Mouse (Mus musculus): ENCODE measurements around the gene Gm27029. TPM values are rescaled to one million over a fixed set of nuclear protein-coding genes. Genes with fewer than 3 reads are reported as not detected.
"Not testable (repeated sequence)": the region's sequence is repeated elsewhere in the genome, so short reads cannot be mapped to it uniquely, and the experiment has no call there.

The Gm27029 gene
- polyA plus RNA-seq, 1 experiment from 2014 or later: 3.6 TPM

DNA sequence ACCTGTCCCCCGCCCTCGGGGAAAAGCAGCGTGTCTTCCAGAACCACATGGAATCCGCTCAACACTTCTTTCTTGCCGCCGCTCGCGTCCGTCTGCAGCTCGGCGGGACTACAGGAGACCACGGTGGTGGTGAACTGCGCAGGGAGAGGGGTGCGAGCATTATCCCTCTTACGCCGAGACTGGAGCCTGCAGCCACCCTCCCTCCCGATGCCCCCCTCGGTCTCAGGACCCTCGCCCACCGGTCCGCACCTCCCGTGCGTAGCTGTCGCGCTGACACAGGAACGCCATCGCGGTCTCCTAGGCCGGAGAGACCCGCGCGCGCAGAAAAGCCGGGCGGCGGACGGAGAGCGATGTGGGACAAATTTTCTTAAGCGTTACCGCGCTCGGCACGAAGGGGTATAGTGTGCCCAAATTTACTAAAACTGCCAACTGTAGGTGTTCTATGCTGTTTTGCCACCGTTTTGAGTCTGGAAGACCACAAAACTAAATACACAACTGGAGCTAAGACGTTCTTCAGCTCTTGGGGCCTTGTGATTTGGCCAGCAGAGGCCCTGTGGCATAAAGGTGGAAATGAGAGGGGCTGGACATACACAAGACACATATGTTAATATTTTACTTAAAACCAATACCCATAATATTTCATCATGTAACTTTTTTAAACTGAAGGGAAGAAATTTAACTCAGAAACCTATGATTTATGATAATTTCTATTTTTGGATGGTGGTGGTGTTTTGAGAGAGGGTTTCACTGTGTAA, 7.3 kb downstream of the Gm27029 start, which contains the start of gene Aarsd1:
TSS of gene Aarsd1 (minus strand) at position 515 of the 755 bp plus-strand sequence.
- peak within 1 kb of the TSS; percentile 69 for H3K27ac ChIP-seq

DNA sequence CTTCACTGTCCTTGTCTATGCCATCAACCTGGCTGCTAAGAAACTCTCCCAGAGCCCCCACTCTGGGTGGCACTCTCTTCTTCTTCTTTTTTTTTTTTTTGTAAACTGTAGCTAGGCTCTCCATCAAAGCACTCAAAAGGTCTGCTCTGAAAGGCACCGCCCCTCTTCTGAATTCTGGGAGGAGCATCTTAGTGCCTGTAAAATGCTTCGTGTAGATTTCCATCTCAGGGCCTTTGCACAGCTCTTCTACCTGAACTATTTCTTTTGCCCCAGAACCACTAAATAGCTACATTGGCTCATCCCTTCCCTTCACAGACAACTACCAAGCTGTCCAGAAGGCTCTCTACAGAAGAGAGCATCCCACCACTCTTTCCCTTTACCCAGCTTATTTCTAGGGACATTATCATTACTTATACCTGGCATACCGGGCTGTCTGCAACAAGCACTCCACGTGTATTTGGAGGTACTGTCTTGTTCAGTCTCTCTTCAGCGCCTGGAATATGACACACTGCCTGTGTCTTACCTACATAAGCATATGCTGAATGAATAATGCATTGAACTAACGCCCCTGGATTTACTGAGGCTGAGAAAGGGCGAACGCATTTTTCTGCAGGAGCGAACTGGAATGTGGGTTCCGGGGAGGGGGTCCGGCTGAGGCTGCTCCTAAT, 8.0 kb downstream of the Gm27029 start:
- Histone ChIP-seq H3K27ac (peak overlapping the region; percentile 69), H3K4me2 (peak overlapping the region; percentile 85), H3K9me3 (replicated peaks) (no peaks in the 10 kb centered on the region), H3K9ac (peak overlapping the region; percentile 80), H3K36me3 (peaks cover 26% of the 10 kb centered on the region), H3K4me3 (peak overlapping the region; percentile 74), H3K4me1 (peaks cover 21% of the 10 kb centered on the region), H3K27me3 (replicated peaks) (no peaks in the 10 kb centered on the region)
- WGBS (ENCODE audit: insufficient replicate concordance): 3% methylated on average over 11 of the region's 11 CpGs
- peak; percentile 58 for ATAC-seq

More for the DNA sequence above, 7.3 kb downstream of the Gm27029 start, which contains the start of gene Aarsd1:
- Histone ChIP-seq H3K9ac (peak within 1 kb of the TSS; percentile 80), H3K4me1 (peaks cover 21% of the 10 kb centered on the region), H3K36me3 (peaks cover 19% of the 10 kb centered on the region), H3K27me3 (replicated peaks) (no peaks in the 10 kb centered on the region), H3K9me3 (replicated peaks) (no peaks in the 10 kb centered on the region), H3K4me2 (peak within 1 kb of the TSS; percentile 85), H3K4me3 (peak within 1 kb of the TSS; percentile 74)
- under 1% methylated on average over 45 of the region's 45 CpGs for WGBS (ENCODE audit: insufficient replicate concordance)
- peak; percentile 76 for ATAC-seq

DNA sequence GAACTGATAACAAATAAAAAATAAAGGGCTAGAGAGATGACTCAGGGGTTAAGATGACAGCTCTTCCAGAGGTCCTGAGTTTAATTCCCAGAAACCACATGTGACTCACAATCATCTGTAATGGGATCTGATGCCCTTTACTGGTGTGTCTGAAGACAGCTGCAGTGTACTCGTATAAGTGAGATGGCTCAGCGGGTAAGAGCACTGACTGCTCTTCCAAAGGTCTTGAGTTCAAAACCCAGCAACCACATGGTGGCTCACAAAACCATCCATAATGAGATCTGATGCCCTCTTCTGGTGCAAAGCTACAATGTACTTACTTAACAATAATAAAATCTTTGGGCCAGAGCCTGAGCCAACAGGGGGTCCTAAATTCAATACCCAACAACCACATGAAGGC, 9.3 kb downstream of the Gm27029 start:
- Histone ChIP-seq H3K4me3 (no peak overlapping the region), H3K9me3 (replicated peaks) (no peaks in the 10 kb centered on the region), H3K27ac (no peak overlapping the region), H3K27me3 (replicated peaks) (no peaks in the 10 kb centered on the region), H3K4me1 (peaks cover 21% of the 10 kb centered on the region), H3K9ac (no peak overlapping the region), H3K36me3 (peaks cover 39% of the 10 kb centered on the region), H3K4me2 (no peak overlapping the region)
- no peak for ATAC-seq
- WGBS (ENCODE audit: insufficient replicate concordance): 76% methylated on average over 2 of the region's 2 CpGs

- 4% methylated on average over 8 of the region's 8 CpGs for WGBS (ENCODE audit: insufficient replicate concordance)
- ATAC-seq: no peak
Measured at GRCm38 (mm10) chr11:101395110-101395509, 29.5 kb downstream of the Gm27029 start.

GRCm38 (mm10) chr11:101381817-101382216, 42.8 kb downstream of the Gm27029 start:
- H3K36me3 ChIP-seq: no peaks in the 10 kb centered on the region
- no peak for ATAC-seq
- H3K4me2 ChIP-seq: no peak overlapping the region
- no peaks in the 10 kb centered on the region for H3K9me3 ChIP-seq (replicated peaks)
- WGBS (ENCODE audit: insufficient replicate concordance): 36% methylated on average over 4 of the region's 4 CpGs
- H3K27me3 ChIP-seq (replicated peaks): peaks cover 17% of the 10 kb centered on the region
- H3K9ac ChIP-seq: no peak overlapping the region
- no peaks in the 10 kb centered on the region for H3K4me1 ChIP-seq
- no peak overlapping the region for H3K4me3 ChIP-seq
- H3K27ac ChIP-seq: no peak overlapping the region

More at GRCm38 (mm10) chr11:101395110-101395509, 29.5 kb downstream of the Gm27029 start:
- no peak overlapping the region for H3K9ac ChIP-seq
- no peaks in the 10 kb centered on the region for H3K4me1 ChIP-seq
- no peak overlapping the region for H3K4me3 ChIP-seq
- H3K27me3 ChIP-seq (replicated peaks): peaks cover 16% of the 10 kb centered on the region
- no peak overlapping the region for H3K27ac ChIP-seq
- H3K9me3 ChIP-seq (replicated peaks): no peaks in the 10 kb centered on the region
- H3K4me2 ChIP-seq: no peak overlapping the region
- no peaks in the 10 kb centered on the region for H3K36me3 ChIP-seq

DNA sequence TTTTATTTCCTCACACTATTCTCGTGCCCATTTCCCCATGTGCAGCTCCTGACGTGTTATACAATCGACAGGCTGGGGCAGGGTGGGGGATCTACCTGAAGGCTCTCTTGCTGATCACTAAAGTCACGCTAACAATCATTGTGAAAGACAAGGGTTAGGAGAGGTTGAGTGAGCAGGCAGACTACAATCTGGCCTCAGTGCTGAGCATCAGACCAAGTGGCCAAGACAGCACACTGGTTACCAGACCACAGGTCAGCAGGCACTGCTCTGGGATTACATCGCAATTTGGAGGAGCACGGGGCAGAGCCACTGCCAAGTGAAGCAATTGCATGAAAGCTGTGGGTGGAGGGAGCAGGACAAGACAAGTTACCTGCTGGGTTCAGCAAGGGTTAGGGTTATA, 45.7 kb downstream of the Gm27029 start:
- no peak overlapping the region for H3K4me2 ChIP-seq
- no peak overlapping the region for H3K4me3 ChIP-seq
- no peak for ATAC-seq
- no peaks in the 10 kb centered on the region for H3K4me1 ChIP-seq
- H3K9ac ChIP-seq: no peak overlapping the region
- peaks cover 30% of the 10 kb centered on the region for H3K27me3 ChIP-seq (replicated peaks)
- WGBS (ENCODE audit: insufficient replicate concordance): 66% methylated on average over 6 of the region's 6 CpGs
- H3K27ac ChIP-seq: no peak overlapping the region
- H3K9me3 ChIP-seq (replicated peaks): no peaks in the 10 kb centered on the region
- no peaks in the 10 kb centered on the region for H3K36me3 ChIP-seq

DNA sequence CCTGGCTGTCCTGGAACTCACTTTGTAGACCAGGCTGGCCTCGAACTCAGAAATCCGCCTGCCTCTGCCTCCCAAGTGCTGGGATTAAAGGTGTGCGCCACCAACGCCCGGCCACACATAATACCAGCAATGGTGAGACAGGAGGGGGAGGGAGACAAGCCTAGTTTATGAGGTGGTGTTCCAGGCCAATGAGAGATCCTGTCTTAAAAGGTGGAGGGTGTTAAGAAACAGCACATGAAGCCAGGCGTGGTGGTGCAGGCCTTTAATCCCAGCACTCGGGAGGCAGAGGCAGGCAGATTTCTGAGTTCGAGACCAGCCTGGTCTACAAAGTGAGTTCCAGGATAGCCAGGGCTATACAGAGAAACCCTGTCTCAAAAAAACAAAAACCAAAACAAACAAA, 46.4 kb downstream of the Gm27029 start:
- ATAC-seq; H3K36me3 ChIP-seq; H3K9me3 ChIP-seq (replicated peaks); H3K9ac ChIP-seq; H3K4me1 ChIP-seq; H3K4me3 ChIP-seq; H3K27ac ChIP-seq; H3K4me2 ChIP-seq: not testable (repeated sequence)
- WGBS (ENCODE audit: insufficient replicate concordance): 70% methylated on average over 8 of the region's 8 CpGs
- H3K27me3 ChIP-seq (replicated peaks): peaks cover 33% of the 10 kb centered on the region

GRCm38 (mm10) chr11:101374421-101374938, 50.1 kb downstream of the Gm27029 start:
- H3K27me3 ChIP-seq (replicated peaks): peaks cover 45% of the 10 kb centered on the region
- 42% methylated on average over 7 of the region's 7 CpGs for WGBS (ENCODE audit: insufficient replicate concordance)
- H3K4me2 ChIP-seq: no peak overlapping the region
- no peak overlapping the region for H3K9ac ChIP-seq
- H3K9me3 ChIP-seq (replicated peaks): no peaks in the 10 kb centered on the region
- no peaks in the 10 kb centered on the region for H3K36me3 ChIP-seq
- no peak overlapping the region for H3K27ac ChIP-seq
- H3K4me3 ChIP-seq: no peak overlapping the region
- no peak for ATAC-seq
- no peaks in the 10 kb centered on the region for H3K4me1 ChIP-seq

- Histone ChIP-seq H3K27me3 (replicated peaks) (peaks cover 22% of the 10 kb centered on the region), H3K36me3 (no peaks in the 10 kb centered on the region), H3K9me3 (replicated peaks) (no peaks in the 10 kb centered on the region), H3K27ac (no peak overlapping the region), H3K9ac (no peak overlapping the region), H3K4me3 (no peak overlapping the region), H3K4me1 (no peaks in the 10 kb centered on the region), H3K4me2 (no peak overlapping the region)
- 53% methylated on average over 5 of the region's 5 CpGs for WGBS (ENCODE audit: insufficient replicate concordance)
- ATAC-seq: no peak
Measured at GRCm38 (mm10) chr11:101370141-101370540, 54.5 kb downstream of the Gm27029 start.

- WGBS (ENCODE audit: insufficient replicate concordance): 67% methylated on average over 8 of the region's 8 CpGs
- no peak within 1 kb of the TSS for H3K4me3 ChIP-seq
- H3K4me2 ChIP-seq: no peak within 1 kb of the TSS
- peaks cover 11% of the 10 kb centered on the region for H3K27me3 ChIP-seq (replicated peaks)
- H3K4me1 ChIP-seq: peaks cover 12% of the 10 kb centered on the region
- H3K9me3 ChIP-seq (replicated peaks): no peaks in the 10 kb centered on the region
- no peak within 1 kb of the TSS for H3K27ac ChIP-seq
- H3K36me3 ChIP-seq: no peaks in the 10 kb centered on the region
- H3K9ac ChIP-seq: no peak within 1 kb of the TSS
- no peak for ATAC-seq
Measured at GRCm38 (mm10) chr11:101367326-101367935, 57.2 kb downstream of the Gm27029 start, which contains the start of gene G6pc. TSS of gene G6pc (plus strand) at chr11:101367561.

- ATAC-seq: peak; percentile 58
- Histone ChIP-seq H3K9ac (no peak overlapping the region), H3K4me3 (no peak overlapping the region), H3K4me1 (peaks cover 26% of the 10 kb centered on the region), H3K27me3 (replicated peaks) (no peaks in the 10 kb centered on the region), H3K9me3 (replicated peaks) (no peaks in the 10 kb centered on the region), H3K4me2 (no peak overlapping the region), H3K36me3 (no peaks in the 10 kb centered on the region), H3K27ac (no peak overlapping the region)
- 3% methylated on average over 5 of the region's 5 CpGs for WGBS (ENCODE audit: insufficient replicate concordance)
Measured at GRCm38 (mm10) chr11:101364531-101364931, 60.1 kb downstream of the Gm27029 start.

DNA sequence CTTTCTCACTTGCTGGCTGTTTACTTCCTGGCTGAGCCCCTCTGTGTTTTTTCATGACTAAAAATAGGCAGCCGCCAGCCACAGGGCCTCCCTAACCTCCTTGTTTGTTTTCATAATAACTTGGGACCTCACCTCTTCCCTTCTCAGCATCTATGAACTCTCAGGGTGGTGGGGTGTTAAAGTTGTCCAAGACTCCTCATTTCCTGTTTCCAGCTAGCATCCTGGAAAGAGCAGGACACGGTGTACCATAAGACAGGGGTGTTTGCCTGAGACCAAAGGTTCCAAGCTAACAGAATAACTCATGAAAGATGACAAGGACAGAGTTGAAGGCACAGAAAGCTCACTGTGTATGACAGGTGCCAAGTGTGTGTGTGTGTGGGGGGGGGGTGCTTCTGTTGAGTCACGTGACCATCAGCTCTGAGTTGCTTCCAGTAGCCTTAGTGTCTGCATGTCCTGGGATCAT, 63.9 kb downstream of the Gm27029 start:
- no peaks in the 10 kb centered on the region for H3K36me3 ChIP-seq
- no peak overlapping the region for H3K4me2 ChIP-seq
- WGBS (ENCODE audit: insufficient replicate concordance): 41% methylated on average over 3 of the region's 3 CpGs
- H3K27me3 ChIP-seq (replicated peaks): no peaks in the 10 kb centered on the region
- H3K9ac ChIP-seq: no peak overlapping the region
- no peaks in the 10 kb centered on the region for H3K9me3 ChIP-seq (replicated peaks)
- ATAC-seq: no peak
- peaks cover 26% of the 10 kb centered on the region for H3K4me1 ChIP-seq
- no peak overlapping the region for H3K27ac ChIP-seq
- no peak overlapping the region for H3K4me3 ChIP-seq
